Mouse (Mus musculus) kidney, postnatal 4 days (tissue): ENCODE data around the gene Clcn2.
A peak's percentile ranks its signal among the peaks of the same experiment; 100 is the strongest.

ENCODE experiments used
- DNase-seq, 2 experiments: peaks; one replicate each; pipeline ENCODE4 v3.0.0; 2021; ENCODE audit warnings: mixed read lengths in 2 of 2

Gene Clcn2

GRCm38 (mm10) chr16:20717181-20717977, at the start of gene Clcn2, which contains the start of gene Polr2h:
Clcn2 (minus strand) TSS chr16:20717746.
Polr2h (plus strand) TSS chr16:20717665.
- DNase-seq: peak; percentile 97 to 98

- DNase-seq: peak; percentile 73 to 75
These were observed 47.7 kb upstream of the Clcn2 start for GRCm38 (mm10) chr16:20765244-20765643.

- DNase-seq: peak; percentile 73 to 74
These were observed 44.1 kb upstream of the Clcn2 start for GRCm38 (mm10) chr16:20761681-20762080.

GRCm38 (mm10) chr16:20757385-20757784, 39.8 kb upstream of the Clcn2 start:
- no peak for DNase-seq

GRCm38 (mm10) chr16:20756052-20756451, 38.5 kb upstream of the Clcn2 start:
- no peak for DNase-seq

GRCm38 (mm10) chr16:20750518-20750917, 33.0 kb upstream of the Clcn2 start:
- peak in 1 of 2 experiments; percentile 31 for DNase-seq

GRCm38 (mm10) chr16:20746641-20747040, 29.1 kb upstream of the Clcn2 start:
- DNase-seq: peak; percentile 64 to 74

GRCm38 (mm10) chr16:20739845-20740244, 22.3 kb upstream of the Clcn2 start:
- no peak for DNase-seq

GRCm38 (mm10) chr16:20736823-20737222, 19.3 kb upstream of the Clcn2 start:
- no peak for DNase-seq

GRCm38 (mm10) chr16:20736168-20736567, 18.6 kb upstream of the Clcn2 start:
- no peak for DNase-seq

GRCm38 (mm10) chr16:20735651-20736050, 18.1 kb upstream of the Clcn2 start:
- DNase-seq: no peak

- peak; percentile 20 to 35 for DNase-seq
These were observed 16.5 kb upstream of the Clcn2 start, which contains the start of gene Thpo for GRCm38 (mm10) chr16:20733731-20734730. Thpo (minus strand) TSS chr16:20734511.

GRCm38 (mm10) chr16:20732925-20733730, 15.6 kb upstream of the Clcn2 start, which contains the start of gene Chrd:
Chrd (plus strand) TSS chr16:20733127.
- peak; percentile 84 to 89 for DNase-seq

- DNase-seq: no peak
These were observed 14.8 kb upstream of the Clcn2 start for GRCm38 (mm10) chr16:20732251-20732924.

GRCm38 (mm10) chr16:20731688-20732087, 14.1 kb upstream of the Clcn2 start:
- DNase-seq: no peak

- DNase-seq: peak; percentile 22 to 44
These were observed 12.8 kb upstream of the Clcn2 start for GRCm38 (mm10) chr16:20730293-20730711.

- no peak for DNase-seq
These were observed 8.8 kb upstream of the Clcn2 start for GRCm38 (mm10) chr16:20726384-20726783.

GRCm38 (mm10) chr16:20725750-20726149, 8.2 kb upstream of the Clcn2 start:
- no peak for DNase-seq

- no peak for DNase-seq
These were observed 7.8 kb upstream of the Clcn2 start for GRCm38 (mm10) chr16:20725321-20725720.

GRCm38 (mm10) chr16:20724338-20724748, 6.8 kb upstream of the Clcn2 start:
- DNase-seq: peak; percentile 75 to 86

- DNase-seq: no peak
These were observed 5.7 kb upstream of the Clcn2 start for GRCm38 (mm10) chr16:20723247-20723646.

- DNase-seq: no peak
These were observed 5.2 kb upstream of the Clcn2 start for GRCm38 (mm10) chr16:20722736-20723135.
